Mouse (Mus musculus) liver, postnatal 0 days (tissue): ENCODE data around the gene Nsg2.
"Not testable (repeated sequence)": the region's sequence is repeated elsewhere in the genome, so short reads cannot be mapped to it uniquely, and the experiment has no call there.

ENCODE experiments used
- CTCF ChIP-seq: sonication (generic); IDR thresholded peaks from 2 replicates; pipeline ENCODE4 v1.5.1; 2016; ENCODE audit warnings: antibody characterized with exemption, low read depth
- EP300 ChIP-seq: IDR thresholded peaks from 2 replicates; pipeline ENCODE4 v1.6.1; 2016; ENCODE audit warnings: antibody characterized with exemption, low read depth, mild to moderate bottlenecking

DNA sequence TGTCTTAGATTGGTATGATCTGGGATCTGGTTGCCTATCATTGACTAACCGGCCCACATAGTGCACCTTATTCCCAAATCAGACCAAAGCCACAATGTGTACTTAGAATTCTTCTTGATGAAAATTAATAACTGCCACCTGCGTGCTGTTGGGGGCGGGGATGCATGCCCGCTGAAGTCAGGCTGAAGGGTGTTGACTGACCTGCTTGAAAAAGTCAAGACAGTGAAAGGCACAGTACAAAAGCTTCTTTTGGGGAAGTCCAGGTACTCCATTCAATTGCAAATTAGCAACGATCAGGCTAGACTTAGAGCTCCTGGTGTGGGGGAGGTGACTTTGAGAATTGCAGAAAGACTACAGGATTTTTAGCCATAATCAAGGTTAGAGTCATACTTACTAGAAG is 20.2 kb upstream of the Nsg2 start:
- TF ChIP-seq CTCF, EP300: not testable (repeated sequence)
